Mouse (Mus musculus) neural tube, embryonic 11.5 days (tissue): ENCODE measurements around the gene Eif2b3. TPM values are rescaled to one million over a fixed set of nuclear protein-coding genes. Genes with fewer than 3 reads are reported as not detected.

ENCODE experiments used
- ATAC-seq: fragments of 200-750 bp; cut with Nextera tagmentation; 2 replicates; pipeline ENCODE4 v1.8.0; 2017; ENCODE audit warnings: moderate number of reproducible peaks, mild to moderate bottlenecking, moderate TSS enrichment, moderate library complexity; ENCODE audit not compliant: insufficient read depth, low FRiP score, low TSS enrichment
- DNase-seq: peaks from one replicate; pipeline ENCODE4 v3.0.0-alpha.2; 2015; ENCODE audit warnings: low spot score
- H3K27ac ChIP-seq: fragments of 300-500 bp; sonication (generic); 2 replicates; pipeline ENCODE4 v1.5.1; 2014; ENCODE audit warnings: low read depth, mild to moderate bottlenecking, low read length
- H3K27me3 ChIP-seq: fragments of 300-500 bp; sonication (generic); 2 replicates; pipeline ENCODE4 v1.6.1; 2014; ENCODE audit warnings: mild to moderate bottlenecking, low read length, mixed read lengths; ENCODE audit not compliant: control insufficient read depth, insufficient read depth
- H3K36me3 ChIP-seq: fragments of 300-500 bp; sonication (generic); 2 replicates; pipeline ENCODE4 v1.6.1; 2014; ENCODE audit warnings: mild to moderate bottlenecking, low read length, moderate library complexity, mixed read lengths; ENCODE audit not compliant: control insufficient read depth, insufficient read depth
- H3K4me1 ChIP-seq: fragments of 300-500 bp; sonication (generic); 2 replicates; pipeline ENCODE4 v1.6.1; 2014; ENCODE audit warnings: low read length, mixed read lengths; ENCODE audit not compliant: control insufficient read depth, insufficient read depth
- H3K4me2 ChIP-seq: fragments of 300-500 bp; sonication (generic); 2 replicates; pipeline ENCODE4 v1.6.1; 2014; ENCODE audit warnings: low read depth, mild to moderate bottlenecking, moderate library complexity
- H3K4me3 ChIP-seq: fragments of 300-500 bp; sonication (generic); 2 replicates; pipeline ENCODE4 v1.5.1; 2014; ENCODE audit warnings: low read depth, low read length
- H3K9ac ChIP-seq: fragments of 300-500 bp; sonication (generic); 2 replicates; pipeline ENCODE4 v1.6.1; 2014; ENCODE audit warnings: mild to moderate bottlenecking, low read length
- H3K9me3 ChIP-seq: fragments of 300-500 bp; sonication (generic); 2 replicates; pipeline ENCODE4 v1.6.1; 2016; ENCODE audit warnings: low read length; ENCODE audit not compliant: control insufficient read depth
- WGBS: fragments of 180-500 bp; shearing (Covaris S2); extraction: QIAGEN DNeasy Blood & Tissue Kit; methylation state at CpG from one replicate; pipeline ENCODE4 v1.1.7; 2014; 5-methylcytosine and 5-hydroxymethylcytosine counted together
- polyA plus RNA-seq: library from polyadenylated mRNA; unstranded; fragments of >200 nt; fragmentation: Nextera tagmentation; extraction: Ambion mirVana; gene quantifications from 2 replicates; pipeline ENCODE4 v1.2.1, GENCODE M21; 2014

The Eif2b3 gene
- polyA plus RNA-seq, 1 experiment from 2014 or later, result 48.1 TPM

DNA sequence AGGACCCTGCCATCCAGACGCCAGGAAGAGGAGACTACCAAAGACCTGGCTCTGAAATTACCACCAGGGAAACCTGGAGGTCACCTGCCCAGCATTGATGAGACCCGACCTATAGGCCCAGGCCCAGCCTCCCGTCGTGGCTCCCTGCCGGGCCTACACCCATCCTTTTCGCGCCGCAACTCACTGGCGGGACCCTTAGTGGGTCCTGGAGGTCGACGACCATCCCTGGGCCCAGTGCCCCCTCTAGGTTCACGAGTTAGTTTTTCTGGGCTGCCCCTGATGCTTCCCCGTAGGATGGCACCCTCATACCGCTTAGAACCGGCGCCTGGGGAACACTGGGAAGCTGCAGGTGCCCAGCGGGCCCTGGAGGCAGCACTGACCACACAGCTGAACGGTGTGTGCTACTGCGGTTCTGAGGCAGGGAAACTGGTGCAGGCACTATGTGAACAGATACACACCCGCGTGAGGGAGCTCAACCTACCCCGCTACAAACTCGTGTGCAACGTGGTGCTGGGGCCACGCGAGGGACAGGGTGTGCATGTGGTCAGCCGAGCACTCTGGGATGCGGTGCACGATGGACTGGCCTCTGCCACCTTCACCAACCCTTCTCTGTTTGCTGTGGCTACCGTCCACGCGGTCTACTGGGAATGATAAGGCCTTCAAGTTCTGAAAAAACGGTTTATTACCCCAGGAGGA, 108.9 kb downstream of the Eif2b3 start:
- no peak overlapping the region for H3K4me3 ChIP-seq
- H3K4me2 ChIP-seq, result no peak overlapping the region
- H3K4me1 ChIP-seq, result peaks cover 41% of the 10 kb centered on the region
- no peak overlapping the region for H3K9ac ChIP-seq
- peaks cover 3% of the 10 kb centered on the region for H3K36me3 ChIP-seq
- no peak for ATAC-seq
- no peaks in the 10 kb centered on the region for H3K27me3 ChIP-seq
- DNase-seq, result no peak
- no peaks in the 10 kb centered on the region for H3K9me3 ChIP-seq
- WGBS, result 89% methylated on average over 33 of the region's 33 CpGs
- no peak overlapping the region for H3K27ac ChIP-seq

DNA sequence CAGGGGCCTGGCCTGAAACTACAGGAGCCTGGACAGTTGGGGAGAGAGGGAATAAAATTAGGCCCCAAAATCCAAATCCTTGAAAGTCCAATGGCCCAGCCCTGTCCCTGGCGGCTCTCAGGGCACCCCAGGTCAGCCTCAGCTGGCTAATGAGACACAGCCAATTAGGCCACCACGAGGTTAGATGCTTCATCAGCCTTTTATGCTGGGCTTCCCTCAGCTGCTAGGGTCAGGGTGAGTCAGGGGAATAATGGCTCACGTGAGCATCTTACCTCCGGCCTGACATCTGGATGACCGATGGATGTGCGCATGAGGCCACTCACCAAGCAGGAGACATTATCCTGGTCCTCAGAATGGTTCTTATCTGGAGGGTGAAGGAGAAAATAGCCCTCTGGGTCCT, 111.6 kb downstream of the Eif2b3 start:
- peak overlapping the region; percentile 81; the same call in 1 of the 2 replicates for H3K4me2 ChIP-seq
- H3K27ac ChIP-seq, result peak overlapping the region; percentile 72
- no peak for ATAC-seq
- H3K36me3 ChIP-seq, result peaks cover 3% of the 10 kb centered on the region
- 51% methylated on average over 6 of the region's 6 CpGs for WGBS
- DNase-seq, result peak; percentile 57
- no peaks in the 10 kb centered on the region for H3K9me3 ChIP-seq
- no peak overlapping the region for H3K9ac ChIP-seq
- no peak overlapping the region for H3K4me3 ChIP-seq
- peaks cover 31% of the 10 kb centered on the region for H3K4me1 ChIP-seq
- no peaks in the 10 kb centered on the region for H3K27me3 ChIP-seq

DNA sequence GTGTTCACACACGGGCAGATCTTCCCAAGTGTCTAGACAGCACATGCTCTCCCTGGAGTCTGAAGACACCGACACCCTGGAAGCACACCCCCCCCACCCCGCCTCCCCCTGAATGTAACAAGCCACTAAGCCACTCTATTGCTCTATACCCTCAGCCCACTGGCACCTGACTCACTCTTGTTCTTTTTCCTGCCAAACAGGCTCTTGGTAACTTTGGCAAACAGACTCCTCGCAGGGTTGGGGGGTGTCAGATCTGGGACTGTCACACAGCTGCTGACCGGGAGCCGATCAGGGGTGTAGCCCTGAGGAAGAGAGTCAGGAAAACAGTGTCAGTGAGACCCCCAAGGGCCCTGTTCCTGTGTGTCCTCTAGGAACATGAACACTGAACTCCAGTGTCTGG, 112.0 kb downstream of the Eif2b3 start:
- H3K4me1 ChIP-seq, result peaks cover 29% of the 10 kb centered on the region
- peak overlapping the region; percentile 78 for H3K4me3 ChIP-seq
- peak overlapping the region; percentile 26; the same call in 1 of the 2 replicates for H3K9ac ChIP-seq
- no peak for ATAC-seq
- no peaks in the 10 kb centered on the region for H3K27me3 ChIP-seq
- 61% methylated on average over 6 of the region's 6 CpGs for WGBS
- H3K27ac ChIP-seq, result peak overlapping the region; percentile 72
- H3K9me3 ChIP-seq, result no peaks in the 10 kb centered on the region
- no peak for DNase-seq
- H3K36me3 ChIP-seq, result peaks cover 3% of the 10 kb centered on the region
- H3K4me2 ChIP-seq, result peak overlapping the region; percentile 81

DNA sequence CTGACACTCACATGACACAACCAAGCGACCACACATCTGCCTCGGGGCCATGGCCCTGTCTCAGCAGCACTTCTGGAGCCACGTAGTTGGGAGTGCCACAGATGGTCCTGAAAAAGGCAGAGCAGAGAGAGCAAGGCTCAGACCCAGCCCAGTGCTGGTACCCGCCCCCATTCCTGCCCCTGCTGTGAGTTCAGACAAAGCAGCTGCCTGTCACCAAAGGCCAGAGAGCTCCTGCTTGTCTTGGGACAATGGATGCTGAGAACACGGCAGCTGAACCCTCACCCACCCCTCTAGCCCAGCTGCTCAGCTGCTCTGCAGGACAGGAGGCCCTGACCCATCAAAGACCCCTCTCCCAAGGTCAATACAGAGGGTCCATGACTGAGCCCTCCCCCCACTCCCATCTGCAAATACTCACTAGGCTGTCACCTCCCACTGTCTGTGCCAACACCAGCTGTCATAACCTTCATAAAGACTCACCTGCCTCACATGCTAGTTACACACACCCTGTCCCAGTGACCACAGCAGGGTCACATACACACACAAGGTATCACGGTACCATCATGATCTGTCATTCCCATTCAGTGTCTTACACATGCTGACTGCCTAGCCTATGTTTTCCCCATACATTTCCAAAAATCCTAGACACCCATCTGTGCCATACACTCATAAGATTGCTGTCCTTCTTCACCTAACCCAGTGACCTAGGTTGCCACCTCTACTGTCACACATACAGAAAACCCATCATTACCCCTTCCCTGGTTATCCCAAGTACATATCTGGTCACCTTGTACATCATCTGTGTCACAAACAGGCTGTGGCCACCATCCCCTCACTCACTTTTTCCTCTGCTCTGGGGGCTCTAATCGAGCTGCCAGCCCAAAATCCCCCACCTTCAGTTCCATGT, 112.9 kb downstream of the Eif2b3 start:
- peaks cover 29% of the 10 kb centered on the region for H3K4me1 ChIP-seq
- peak overlapping the region; percentile 78 for H3K4me3 ChIP-seq
- 4% methylated on average over 7 of the region's 7 CpGs for WGBS
- peak overlapping the region; percentile 81 for H3K4me2 ChIP-seq
- H3K36me3 ChIP-seq, result peaks cover 3% of the 10 kb centered on the region
- H3K27ac ChIP-seq, result peak overlapping the region; percentile 72
- no peaks in the 10 kb centered on the region for H3K27me3 ChIP-seq
- H3K9me3 ChIP-seq, result no peaks in the 10 kb centered on the region
- peak; percentile 68 for ATAC-seq
- H3K9ac ChIP-seq, result peak overlapping the region; percentile 76
- peak; percentile 79 for DNase-seq

DNA sequence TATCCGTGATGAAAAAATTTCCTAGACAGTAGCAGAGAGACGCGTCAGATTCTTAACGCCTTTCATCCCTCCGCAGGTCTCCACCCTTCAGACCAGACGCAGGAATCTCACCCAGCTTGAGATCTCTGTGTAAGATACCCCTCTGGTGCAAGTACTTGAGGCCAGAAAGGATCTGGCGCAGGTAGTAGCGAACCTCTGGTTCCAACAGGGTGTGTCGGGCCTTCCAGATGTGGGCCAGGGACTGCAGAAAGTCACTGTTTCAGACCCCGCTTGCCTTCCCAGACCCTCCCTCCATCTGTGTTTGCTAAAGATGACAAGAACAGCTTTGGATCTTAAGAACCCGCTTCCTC, 113.6 kb downstream of the Eif2b3 start:
- no peaks in the 10 kb centered on the region for H3K9me3 ChIP-seq
- H3K4me2 ChIP-seq, result peak overlapping the region; percentile 81
- H3K4me3 ChIP-seq, result peak overlapping the region; percentile 78
- DNase-seq, result peak; percentile 23
- WGBS, result 6% methylated on average over 11 of the region's 11 CpGs
- H3K36me3 ChIP-seq, result peaks cover 3% of the 10 kb centered on the region
- peak overlapping the region; percentile 76 for H3K9ac ChIP-seq
- H3K27me3 ChIP-seq, result no peaks in the 10 kb centered on the region
- ATAC-seq, result no peak
- H3K27ac ChIP-seq, result 0 out of 2 replicates have a peak overlapping the region, but pooled peaks have one; percentile 72
- H3K4me1 ChIP-seq, result peaks cover 29% of the 10 kb centered on the region

DNA sequence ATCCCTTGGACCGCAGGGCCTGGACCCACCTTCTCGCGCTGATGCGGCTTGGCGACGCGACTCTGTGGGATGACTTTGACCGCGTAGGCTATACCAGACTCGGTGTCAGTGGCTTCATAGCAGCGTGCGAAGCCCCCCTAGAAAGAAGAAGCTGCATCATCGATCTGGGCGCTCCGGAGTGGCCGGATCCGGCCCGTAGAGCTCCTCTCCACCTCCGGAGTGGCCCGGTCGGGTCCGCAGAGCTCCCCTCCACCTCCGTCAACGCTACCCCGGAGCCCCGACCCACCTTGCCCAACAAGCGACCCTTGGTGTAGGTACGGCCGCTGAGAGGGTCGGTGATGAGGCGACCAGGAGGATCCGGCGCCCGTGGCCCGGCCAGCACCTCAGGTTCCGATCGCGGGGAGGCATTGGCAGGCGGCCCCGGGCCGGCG, 114.2 kb downstream of the Eif2b3 start:
- ATAC-seq (peak; percentile 17; the same call in 1 of the 2 replicates), DNase-seq (peak; percentile 53)
- under 1% methylated on average over 39 of the region's 42 CpGs for WGBS
- Histone ChIP-seq H3K4me2 (peak overlapping the region; percentile 81), H3K4me3 (peak overlapping the region; percentile 78), H3K9me3 (no peaks in the 10 kb centered on the region), H3K4me1 (peaks cover 29% of the 10 kb centered on the region), H3K36me3 (peaks cover 3% of the 10 kb centered on the region), H3K27ac (peak overlapping the region; percentile 60; the same call in 1 of the 2 replicates), H3K9ac (peak overlapping the region; percentile 76), H3K27me3 (no peaks in the 10 kb centered on the region)

DNA sequence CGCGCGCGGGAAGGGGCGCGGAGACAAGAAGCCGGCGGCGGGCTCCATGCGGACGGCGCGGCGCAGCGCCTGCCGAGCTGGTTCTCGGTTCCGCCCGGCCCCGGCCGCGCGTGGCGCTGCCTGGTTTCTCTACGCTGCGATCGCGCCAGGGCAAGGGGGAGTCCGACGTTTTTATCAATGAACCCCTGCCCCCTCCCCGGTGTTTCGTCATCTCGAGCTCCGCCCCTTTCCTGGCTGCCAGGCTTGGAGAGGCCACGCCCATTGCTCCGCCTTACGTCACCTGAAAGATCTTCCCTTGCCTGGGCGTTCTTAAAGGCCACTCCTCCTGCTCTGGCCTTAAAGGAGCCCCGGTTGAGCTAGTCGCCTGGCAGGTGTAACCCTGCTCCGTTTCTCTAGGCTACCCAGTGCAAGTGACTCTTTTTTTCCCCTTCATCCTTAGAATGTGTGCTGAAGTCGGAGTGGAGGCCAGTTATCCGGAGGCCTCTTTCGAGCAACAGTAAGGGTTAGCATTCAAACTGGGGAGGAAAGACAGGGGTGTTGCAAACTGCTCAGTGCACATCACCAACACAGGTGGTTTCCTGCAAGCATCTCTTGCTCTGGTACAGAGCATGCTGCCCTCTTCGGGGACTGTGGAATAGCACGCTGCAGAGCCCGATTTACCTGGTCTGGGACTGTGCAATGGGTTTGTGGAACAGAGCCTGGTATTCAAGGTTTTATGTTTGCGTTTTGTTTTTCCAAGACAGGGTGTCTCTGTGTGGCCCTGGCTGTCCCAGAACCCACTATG, 114.8 kb downstream of the Eif2b3 start, which contains the start of gene Plk3:
TSS of gene Plk3 (minus strand) at position 147 of the 784 bp plus-strand sequence.
- peak; percentile 76 for ATAC-seq
- WGBS, result 2% methylated on average over 47 of the region's 48 CpGs
- H3K4me1 ChIP-seq, result peaks cover 26% of the 10 kb centered on the region

DNA sequence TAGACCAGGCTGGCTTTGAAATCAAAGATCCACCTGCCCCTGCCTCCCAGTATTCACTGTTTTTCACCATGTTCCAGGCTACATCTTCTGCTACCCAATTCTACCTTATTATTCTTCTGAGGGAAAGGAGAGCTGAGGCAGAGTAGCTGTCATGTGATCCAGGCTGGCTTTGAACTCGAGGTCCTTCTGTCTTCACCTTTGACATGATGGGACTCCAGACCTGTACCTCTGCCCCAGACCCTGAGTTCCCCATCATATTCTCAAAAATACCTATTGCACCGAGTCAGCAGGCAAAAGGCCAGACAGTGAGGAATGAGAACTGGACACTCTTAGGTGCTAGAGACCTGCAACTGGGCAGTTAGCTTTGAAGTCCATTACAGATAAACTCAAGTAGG, 115.4 kb downstream of the Eif2b3 start:
- DNase-seq (no peak), ATAC-seq (no peak)
- Histone ChIP-seq H3K4me3 (no peak overlapping the region; the same call in 1 of the 2 replicates), H3K9ac (no peak overlapping the region), H3K27me3 (no peaks in the 10 kb centered on the region), H3K4me2 (no peak overlapping the region), H3K27ac (no peak overlapping the region), H3K9me3 (no peaks in the 10 kb centered on the region), H3K4me1 (peaks cover 26% of the 10 kb centered on the region), H3K36me3 (no peaks in the 10 kb centered on the region)
- 41% methylated on average over 2 of the region's 2 CpGs for WGBS

More for the DNA sequence above, 114.8 kb downstream of the Eif2b3 start, which contains the start of gene Plk3:
- DNase-seq, result peak; percentile 97
- Histone ChIP-seq H3K9ac (peak within 1 kb of the TSS; percentile 76), H3K9me3 (no peaks in the 10 kb centered on the region), H3K27me3 (no peaks in the 10 kb centered on the region), H3K4me3 (peak within 1 kb of the TSS; percentile 78), H3K27ac (peak within 1 kb of the TSS; percentile 72; the same call in 1 of the 2 replicates), H3K4me2 (peak within 1 kb of the TSS; percentile 81), H3K36me3 (peaks cover 3% of the 10 kb centered on the region; the same call in 1 of the 2 replicates)
